Mouse (Mus musculus) lung, postnatal 0 days (tissue): Measurements from ENCODE around the gene Tex48. TPM values are rescaled to one million over a fixed set of nuclear protein-coding genes. Genes with fewer than 3 reads are reported as not detected.

Source experiments
- ATAC-seq: fragments of 200-750 bp; cut with Nextera tagmentation; 2 replicates; pipeline ENCODE4 v1.8.0; 2017; ENCODE audit warnings: moderate library complexity
- DNase-seq: peaks from one replicate; pipeline ENCODE4 v3.0.0-alpha.2; 2016; ENCODE audit warnings: low spot score
- H3K27ac ChIP-seq: fragments of 300-500 bp; sonication (generic); 2 replicates; pipeline ENCODE4 v1.5.1; 2014; ENCODE audit warnings: antibody characterized with exemption, mild to moderate bottlenecking, low read length, mixed read lengths
- H3K27me3 ChIP-seq: fragments of 300-500 bp; sonication (generic); replicated peaks from 2 replicates; pipeline ENCODE4 v1.6.1; 2014; ENCODE audit warnings: low read length, mixed read lengths; ENCODE audit not compliant: insufficient read depth
- H3K36me3 ChIP-seq: fragments of 300-500 bp; sonication (generic); 2 replicates; pipeline ENCODE4 v1.6.1; 2014; ENCODE audit warnings: low read length, mixed read lengths; ENCODE audit not compliant: insufficient read depth
- H3K4me1 ChIP-seq: fragments of 300-500 bp; sonication (generic); 2 replicates; pipeline ENCODE4 v1.6.1; 2014; ENCODE audit warnings: antibody characterized with exemption, low read depth, low read length, mixed read lengths; ENCODE audit not compliant: insufficient read depth
- H3K4me2 ChIP-seq: fragments of 300-500 bp; sonication (generic); replicated peaks from 2 replicates; pipeline ENCODE4 v1.6.1; 2014; ENCODE audit warnings: low read depth, mild to moderate bottlenecking, low read length, moderate library complexity, mixed read lengths
- H3K4me3 ChIP-seq: fragments of 300-500 bp; sonication (generic); 2 replicates; pipeline ENCODE4 v1.5.1; 2014; ENCODE audit warnings: low read depth, low read length
- H3K9ac ChIP-seq: fragments of 300-500 bp; sonication (generic); replicated peaks from 2 replicates; pipeline ENCODE4 v1.6.1; 2014; ENCODE audit warnings: low read depth, mild to moderate bottlenecking
- H3K9me3 ChIP-seq: fragments of 300-500 bp; sonication (generic); 2 replicates; pipeline ENCODE4 v1.6.1; 2016; ENCODE audit warnings: low read length, mixed read lengths
- CTCF ChIP-seq: IDR thresholded peaks from 2 replicates; pipeline ENCODE4 v1.5.1; 2016; ENCODE audit warnings: antibody characterized with exemption, mild to moderate bottlenecking
- EP300 ChIP-seq: IDR thresholded peaks from 2 replicates; pipeline ENCODE4 v1.6.1; 2016; ENCODE audit warnings: antibody characterized with exemption, mild to moderate bottlenecking, control low read depth
- WGBS: fragments of 180-500 bp; shearing (Covaris S2); extraction: QIAGEN DNeasy Blood & Tissue Kit; methylation state at CpG from one replicate; pipeline ENCODE4 v1.1.7; 2014; 5-methylcytosine and 5-hydroxymethylcytosine counted together
- polyA plus RNA-seq: library from polyadenylated mRNA; unstranded; fragments of >200 nt; fragmentation: Nextera tagmentation; extraction: Ambion mirVana; gene quantifications from 2 replicates; pipeline ENCODE4 v1.2.1, GENCODE M21; 2015

Tex48 gene
- polyA plus RNA-seq, result not detected in 2 replicates

DNA sequence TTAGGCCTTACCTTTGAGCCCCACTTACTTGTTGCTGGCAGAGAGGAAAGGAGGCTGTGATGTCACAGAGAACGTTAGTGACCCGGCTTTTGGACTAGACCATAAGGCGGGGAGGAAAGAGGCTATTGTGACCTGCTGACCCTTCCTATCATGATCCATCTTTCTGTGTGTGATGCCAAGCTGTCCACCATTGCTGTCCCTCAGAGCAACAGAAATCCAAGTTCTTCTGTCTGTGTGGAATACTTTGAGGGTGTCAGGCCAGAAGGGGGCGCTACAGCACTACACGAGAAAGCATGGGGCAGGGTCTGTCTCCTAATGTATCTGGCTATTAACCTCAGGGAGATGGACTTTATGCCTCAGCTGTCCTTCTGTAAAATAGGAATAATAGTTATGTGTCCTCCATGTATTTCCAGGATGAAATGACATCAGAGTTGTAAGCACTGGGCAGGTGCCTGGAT lies at the start of gene Tex48:
Gene Tex48 (minus strand): TSS at position 51 of the 458 bp plus-strand sequence.
- ATAC-seq, result no peak
- 43% methylated on average over 5 of the region's 5 CpGs for WGBS
- H3K9ac ChIP-seq, result no peak within 1 kb of the TSS
- no peaks in the 10 kb centered on the region for H3K36me3 ChIP-seq
- H3K4me2 ChIP-seq, result no peak within 1 kb of the TSS
- no peaks in the 10 kb centered on the region for H3K4me1 ChIP-seq
- no peaks in the 10 kb centered on the region for H3K27me3 ChIP-seq
- H3K4me3 ChIP-seq, result no peak within 1 kb of the TSS
- no peak within 1 kb of the TSS for H3K27ac ChIP-seq
- no peak for TF ChIP-seq EP300
- TF ChIP-seq CTCF, result peak; percentile 67
- DNase-seq, result peak; percentile 18
- H3K9me3 ChIP-seq, result no peaks in the 10 kb centered on the region

DNA sequence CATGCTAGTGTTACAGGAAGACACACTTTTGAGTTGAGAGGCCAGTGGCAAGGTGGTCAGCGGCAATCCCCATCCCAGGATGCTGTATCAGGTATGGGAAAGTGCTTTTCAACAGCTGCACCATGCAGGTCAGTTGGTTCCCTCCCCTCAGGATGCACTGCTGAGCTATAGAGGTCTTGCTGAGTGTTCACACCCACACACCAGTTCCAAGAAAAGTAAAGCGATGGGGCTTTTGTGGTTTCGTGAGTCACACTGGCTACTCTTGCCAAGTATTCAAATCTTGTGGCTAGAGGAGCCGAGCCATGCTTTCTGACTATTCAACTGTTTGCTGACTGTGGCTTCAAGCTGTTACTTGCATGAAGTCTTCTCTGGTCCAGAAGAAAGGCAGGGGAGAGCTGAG lies 46.0 kb upstream of the Tex48 start:
- DNase-seq (peak; percentile 62), ATAC-seq (peak; percentile 41)
- no peaks in the 10 kb centered on the region for H3K4me1 ChIP-seq
- TF ChIP-seq EP300 (no peak), CTCF (no peak)
- WGBS, result 51% methylated on average over 4 of the region's 4 CpGs
- H3K9ac ChIP-seq, result no peak overlapping the region
- no peak overlapping the region for H3K27ac ChIP-seq
- H3K4me2 ChIP-seq, result no peak overlapping the region
- no peaks in the 10 kb centered on the region for H3K27me3 ChIP-seq
- H3K9me3 ChIP-seq, result no peaks in the 10 kb centered on the region
- no peak overlapping the region for H3K4me3 ChIP-seq
- no peaks in the 10 kb centered on the region for H3K36me3 ChIP-seq

DNA sequence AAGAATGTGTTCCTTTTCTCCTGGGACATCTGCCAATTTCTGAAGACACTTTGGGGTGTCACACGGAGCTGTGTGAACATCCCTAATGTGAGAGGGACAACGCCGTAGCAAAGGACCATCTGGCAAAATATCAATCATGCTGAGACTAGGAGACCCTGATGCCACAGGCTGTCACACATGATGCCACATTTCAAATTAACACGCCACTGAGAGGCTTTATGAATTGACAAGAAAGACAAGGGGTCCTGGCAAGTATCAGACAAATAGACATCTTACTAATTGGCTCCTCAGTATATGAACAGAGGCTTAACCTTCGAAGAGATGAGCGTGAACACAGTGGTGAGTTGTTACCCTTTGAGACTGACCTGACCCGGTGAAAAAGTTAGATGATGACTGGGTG lies 43.5 kb upstream of the Tex48 start:
- ATAC-seq (no peak), DNase-seq (no peak)
- Histone ChIP-seq H3K9me3 (no peaks in the 10 kb centered on the region), H3K27ac (no peak overlapping the region), H3K36me3 (no peaks in the 10 kb centered on the region), H3K4me2 (no peak overlapping the region), H3K9ac (no peak overlapping the region), H3K27me3 (no peaks in the 10 kb centered on the region), H3K4me1 (no peaks in the 10 kb centered on the region), H3K4me3 (no peak overlapping the region)
- 67% methylated on average over 7 of the region's 7 CpGs for WGBS
- no peak for TF ChIP-seq EP300
- TF ChIP-seq CTCF, result no peak

DNA sequence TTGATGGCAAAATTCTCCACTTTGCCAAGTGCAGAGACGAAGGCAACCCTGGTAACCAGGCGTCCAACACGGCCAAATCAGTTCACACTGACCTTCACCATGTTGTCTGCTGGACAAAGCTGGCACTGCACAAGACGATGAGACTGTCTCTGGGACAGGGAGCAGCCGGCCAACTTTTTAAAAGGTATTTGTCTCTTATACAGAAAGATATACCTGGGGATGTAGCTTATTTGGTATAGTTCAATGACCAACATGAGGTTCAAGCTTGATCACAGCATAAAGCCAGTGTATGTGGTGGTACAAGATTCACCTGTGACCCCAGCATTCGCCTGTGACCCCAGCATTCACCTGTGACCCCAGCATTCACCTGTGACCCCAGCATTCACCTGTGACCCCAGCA lies 41.1 kb upstream of the Tex48 start, which contains the start of gene Gm11214:
Gene Gm11214 (minus strand): TSS at position 101 of the 400 bp plus-strand sequence.
- H3K36me3 ChIP-seq, result no peaks in the 10 kb centered on the region
- no peak for ATAC-seq
- H3K27me3 ChIP-seq, result no peaks in the 10 kb centered on the region
- H3K4me1 ChIP-seq, result no peaks in the 10 kb centered on the region
- WGBS, result 88% methylated on average over 6 of the region's 6 CpGs
- H3K4me2 ChIP-seq, result no peak within 1 kb of the TSS
- no peak for DNase-seq
- TF ChIP-seq CTCF, result no peak
- no peak within 1 kb of the TSS for H3K27ac ChIP-seq
- H3K4me3 ChIP-seq, result no peak within 1 kb of the TSS
- H3K9me3 ChIP-seq, result no peaks in the 10 kb centered on the region
- H3K9ac ChIP-seq, result no peak within 1 kb of the TSS

DNA sequence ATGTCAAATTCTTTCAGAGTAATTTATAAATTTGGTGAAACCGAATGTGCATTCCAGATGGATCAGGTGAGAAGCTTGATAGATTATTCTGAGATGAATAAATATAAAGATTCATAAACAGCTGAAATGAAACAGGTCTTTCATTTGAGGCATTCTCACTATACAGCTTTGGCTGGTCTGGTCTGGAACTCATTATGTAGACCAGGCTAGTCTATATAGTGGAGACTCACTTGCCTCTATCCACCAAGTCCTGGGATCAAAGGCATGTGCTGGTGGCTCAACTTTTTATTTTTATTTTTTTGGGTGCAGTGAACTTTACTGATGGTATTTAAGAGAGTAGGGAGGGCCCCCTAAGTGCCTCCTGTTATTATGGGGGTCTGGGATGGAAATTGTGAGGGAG lies 39.6 kb upstream of the Tex48 start:
- no peak for DNase-seq
- H3K4me2 ChIP-seq, result no peak overlapping the region
- H3K4me1 ChIP-seq, result no peaks in the 10 kb centered on the region
- no peaks in the 10 kb centered on the region for H3K9me3 ChIP-seq
- H3K27ac ChIP-seq, result no peak overlapping the region
- no peaks in the 10 kb centered on the region for H3K27me3 ChIP-seq
- no peak for ATAC-seq
- TF ChIP-seq CTCF (no peak), EP300 (no peak)
- H3K36me3 ChIP-seq, result no peaks in the 10 kb centered on the region
- H3K9ac ChIP-seq, result no peak overlapping the region
- H3K4me3 ChIP-seq, result no peak overlapping the region
- WGBS, result 81% methylated on average over 1 of the region's 1 CpGs

DNA sequence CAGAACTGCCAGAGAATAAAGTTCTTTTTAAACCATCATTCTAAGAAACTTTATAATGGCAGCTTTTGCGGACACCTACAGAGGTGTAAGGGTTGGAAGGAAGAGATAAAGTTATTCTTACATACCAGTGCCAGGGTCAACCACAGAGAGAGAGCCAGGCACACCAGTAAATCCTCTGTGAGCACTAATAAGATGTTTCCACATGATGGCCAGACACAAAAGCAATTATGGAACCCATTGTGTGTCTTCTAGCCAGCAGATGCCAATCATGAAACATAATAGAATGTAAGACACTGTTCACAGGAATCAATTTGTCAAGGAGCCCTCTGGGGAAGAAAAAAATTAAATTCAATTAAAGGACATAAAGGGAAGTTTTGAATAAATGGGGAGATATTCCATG lies 39.2 kb upstream of the Tex48 start:
- TF ChIP-seq EP300 (no peak), CTCF (no peak)
- 76% methylated on average over 1 of the region's 1 CpGs for WGBS

DNA sequence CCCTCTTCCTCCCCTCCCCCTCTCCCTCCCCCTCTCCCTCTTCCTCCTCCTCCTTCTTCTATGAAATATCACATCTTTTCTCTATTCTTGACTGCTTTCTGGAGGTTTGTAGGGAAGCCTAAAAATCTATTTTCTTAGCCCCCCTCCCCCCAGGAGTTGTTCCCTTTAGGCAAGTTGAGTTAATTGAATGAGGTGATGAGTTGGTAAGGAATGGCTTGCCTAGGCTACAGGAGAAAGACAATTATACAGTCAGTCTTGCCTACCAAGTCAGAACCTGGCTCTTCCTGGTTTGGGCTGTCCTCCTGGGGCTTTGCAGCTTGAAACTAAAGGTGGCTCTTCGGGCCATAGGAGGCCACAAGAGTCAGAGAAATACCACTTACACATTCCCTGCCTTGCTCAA lies 37.5 kb upstream of the Tex48 start:
- TF ChIP-seq CTCF (no peak), EP300 (no peak)
- Histone ChIP-seq H3K4me2 (no peak overlapping the region), H3K4me3 (no peak overlapping the region), H3K36me3 (no peaks in the 10 kb centered on the region), H3K27ac (no peak overlapping the region), H3K27me3 (no peaks in the 10 kb centered on the region), H3K4me1 (no peaks in the 10 kb centered on the region), H3K9me3 (no peaks in the 10 kb centered on the region), H3K9ac (no peak overlapping the region)
- ATAC-seq (no peak), DNase-seq (no peak)
- 74% methylated on average over 1 of the region's 1 CpGs for WGBS

More for the DNA sequence above, 39.2 kb upstream of the Tex48 start:
- H3K9ac ChIP-seq, result no peak overlapping the region
- no peak overlapping the region for H3K4me3 ChIP-seq
- no peaks in the 10 kb centered on the region for H3K4me1 ChIP-seq
- DNase-seq, result no peak
- no peaks in the 10 kb centered on the region for H3K27me3 ChIP-seq
- no peak overlapping the region for H3K27ac ChIP-seq
- no peak overlapping the region for H3K4me2 ChIP-seq
- no peak for ATAC-seq
- no peaks in the 10 kb centered on the region for H3K36me3 ChIP-seq
- no peaks in the 10 kb centered on the region for H3K9me3 ChIP-seq
